8 mouse cellular contexts compared by ENCODE assay signal in the genomic region with DNA sequence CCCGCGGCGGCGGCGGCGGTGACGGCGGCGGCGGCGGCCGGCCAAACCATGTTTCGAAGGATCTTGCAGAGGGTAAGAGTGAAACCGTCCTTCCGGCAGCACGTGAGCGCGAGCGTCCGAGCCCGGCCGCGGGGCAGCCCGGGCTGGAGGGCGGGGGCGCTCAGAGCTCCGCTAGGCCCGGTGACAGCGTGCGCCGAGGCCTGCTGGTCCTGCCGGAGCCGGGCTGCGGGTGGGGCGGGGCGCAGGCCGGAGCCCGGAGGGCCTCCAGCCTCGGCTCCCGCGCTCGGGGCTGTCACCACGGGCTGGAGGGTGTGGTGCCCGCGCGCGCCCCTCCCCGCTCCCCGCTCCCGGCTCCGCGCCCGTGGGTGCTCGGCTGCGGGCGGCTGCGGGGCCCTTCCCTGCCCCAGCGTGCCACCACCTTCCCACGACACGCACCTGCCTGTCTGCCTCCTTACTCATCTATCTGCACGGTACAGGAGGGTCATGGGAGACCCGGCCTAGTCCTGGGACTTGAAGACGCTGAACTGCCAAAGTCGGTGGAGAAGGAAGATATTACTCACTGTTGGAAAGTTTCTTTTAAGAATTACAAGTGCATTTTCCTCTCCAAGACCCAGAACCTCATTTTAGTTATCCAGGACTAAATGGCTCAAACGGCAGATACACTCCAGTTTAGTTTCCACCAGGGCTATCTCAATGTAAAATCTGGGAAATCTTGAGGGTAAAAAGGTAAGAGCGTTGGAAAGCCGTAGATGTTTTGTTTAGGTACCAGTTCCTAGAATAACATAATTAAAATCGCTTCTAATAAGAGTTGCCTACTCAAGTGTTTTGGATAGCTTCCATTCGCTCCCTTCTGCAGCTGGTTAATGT. TPM values are rescaled to one million over a fixed set of nuclear protein-coding genes. Genes with fewer than 3 reads are reported as not detected.
DNase-seq lines count a peak whose midpoint lies in the region; ATAC-seq and TF ChIP-seq lines count a peak whose summit lies in the region.

No protein-coding gene starts in this region.

- peak; percentile 76 for DNase-seq in lung, postnatal 0 days (ENCODE audit: low spot score)
- DNase-seq in lung, adult 18-20 months = no peak
- DNase-seq in WW6 (ENCODE audit: low read depth, low spot score) = peak; percentile 16
- peak; percentile 20 for DNase-seq in midbrain, postnatal 0 days (ENCODE audit: low spot score)
- DNase-seq in left cerebral cortex, postnatal 4 days = no peak
- no peak for DNase-seq in cerebellum, adult 11 months

- peak overlapping the region; percentile 94 for H3K27ac ChIP-seq in lung, postnatal 0 days (ENCODE audit: low read length)
- H3K27ac ChIP-seq in embryonic fibroblast, embryonic 13.5 days (ENCODE audit: insufficient read depth, low read length) = peak overlapping the region; percentile 66
- H3K27ac ChIP-seq in intestine, postnatal 0 days (ENCODE audit: low read depth, low read length) = peak overlapping the region; percentile 86
- peak overlapping the region; percentile 89 for H3K27ac ChIP-seq in midbrain, postnatal 0 days (ENCODE audit: low read depth, low read length)

- no peak for TF ChIP-seq POLR2A in embryonic fibroblast, embryonic 13.5 days (IDR thresholded peaks at IDR 0.05; ENCODE audit: low read depth, low read length)

- peak overlapping the region; percentile 77 for H3K4me2 ChIP-seq in lung, postnatal 0 days (replicated peaks; ENCODE audit: low read depth, low read length)
- H3K4me2 ChIP-seq in intestine, postnatal 0 days (replicated peaks; ENCODE audit: low read depth) = peak overlapping the region; percentile 81
- peak overlapping the region; percentile 87 for H3K4me2 ChIP-seq in midbrain, postnatal 0 days (ENCODE audit: low read depth, low read length, poor library complexity, severe bottlenecking)

- intact Hi-C loops in left cerebral cortex, postnatal 4 days (cut with DNase I) = no loop called here

- no peak for TF ChIP-seq CTCF in lung, postnatal 0 days (IDR thresholded peaks at IDR 0.05)
- TF ChIP-seq CTCF in embryonic fibroblast, embryonic 13.5 days (IDR thresholded peaks at IDR 0.05; ENCODE audit: borderline replicate concordance, insufficient read depth, low read length) = no peak
- TF ChIP-seq CTCF in intestine, postnatal 0 days (IDR thresholded peaks at IDR 0.05; ENCODE audit: low read depth) = no peak
- TF ChIP-seq CTCF in midbrain, postnatal 0 days (IDR thresholded peaks at IDR 0.05) = no peak

- H3K4me3 ChIP-seq in lung, postnatal 0 days (ENCODE audit: low read depth, low read length) = peak overlapping the region; percentile 87
- H3K4me3 ChIP-seq in embryonic fibroblast, embryonic 13.5 days (ENCODE audit: insufficient read depth, low read length) = peak overlapping the region; percentile 87
- H3K4me3 ChIP-seq in intestine, postnatal 0 days (ENCODE audit: low read depth, low read length) = peak overlapping the region; percentile 81
- peak overlapping the region; percentile 90 for H3K4me3 ChIP-seq in midbrain, postnatal 0 days (ENCODE audit: low read depth, low read length)

- H3K9ac ChIP-seq in lung, postnatal 0 days (replicated peaks; ENCODE audit: low read depth) = peak overlapping the region; percentile 72
- H3K9ac ChIP-seq in intestine, postnatal 0 days (ENCODE audit: low read depth, low read length) = peak overlapping the region; percentile 82
- peak overlapping the region; percentile 81 for H3K9ac ChIP-seq in midbrain, postnatal 0 days (replicated peaks; ENCODE audit: low read length, poor library complexity, severe bottlenecking)

- 6% methylated on average over 47 of the region's 69 CpGs for WGBS in lung, postnatal 0 days
- 3% methylated on average over 60 of the region's 69 CpGs for WGBS in intestine, postnatal 0 days
- 7% methylated on average over 44 of the region's 69 CpGs for WGBS in midbrain, postnatal 0 days

- TF ChIP-seq EP300 in lung, postnatal 0 days (IDR thresholded peaks at IDR 0.05) = no peak

- no peaks in the 10 kb centered on the region for H3K9me3 ChIP-seq in lung, postnatal 0 days (ENCODE audit: low read length)
- H3K9me3 ChIP-seq in intestine, postnatal 0 days (ENCODE audit: control insufficient read depth) = no peaks in the 10 kb centered on the region
- no peaks in the 10 kb centered on the region for H3K9me3 ChIP-seq in midbrain, postnatal 0 days (ENCODE audit: low read length)

- peak; percentile 82 for ATAC-seq in lung, postnatal 0 days
- ATAC-seq in intestine, postnatal 0 days = peak; percentile 72
- peak; percentile 77 for ATAC-seq in midbrain, postnatal 0 days (ENCODE audit: low FRiP score)

- H3K27me3 ChIP-seq in lung, postnatal 0 days (replicated peaks; ENCODE audit: insufficient read depth, low read length) = no peaks in the 10 kb centered on the region
- no peaks in the 10 kb centered on the region for H3K27me3 ChIP-seq in intestine, postnatal 0 days (replicated peaks; ENCODE audit: control insufficient read depth, insufficient read depth, low read length)
- no peaks in the 10 kb centered on the region for H3K27me3 ChIP-seq in midbrain, postnatal 0 days (ENCODE audit: insufficient read depth, low read length)

- no peaks in the 10 kb centered on the region for H3K36me3 ChIP-seq in lung, postnatal 0 days (ENCODE audit: insufficient read depth, low read length)
- no peaks in the 10 kb centered on the region for H3K36me3 ChIP-seq in intestine, postnatal 0 days (ENCODE audit: control insufficient read depth, insufficient read depth)
- no peaks in the 10 kb centered on the region for H3K36me3 ChIP-seq in midbrain, postnatal 0 days (ENCODE audit: insufficient read depth, low read length)

- H3K4me1 ChIP-seq in lung, postnatal 0 days (ENCODE audit: insufficient read depth, low read depth, low read length) = peaks cover 7% of the 10 kb centered on the region; the same call in 1 of the 2 replicates
- 0 out of 2 replicates have a peak, but pooled peaks cover 3% of the 10 kb centered on the region for H3K4me1 ChIP-seq in embryonic fibroblast, embryonic 13.5 days (ENCODE audit: control insufficient read depth, insufficient read depth, low read length)
- no peaks in the 10 kb centered on the region for H3K4me1 ChIP-seq in intestine, postnatal 0 days (replicated peaks; ENCODE audit: control insufficient read depth, insufficient read depth, low read length)
- peaks cover 11% of the 10 kb centered on the region for H3K4me1 ChIP-seq in midbrain, postnatal 0 days (ENCODE audit: insufficient read depth, low read length)

RNA-seq across cellular contexts. Expression of gene Eea1, which starts 0.7 kb away (rescaled TPM):
- polyA plus RNA-seq in lung, postnatal 0 days (2015; fragmentation: Nextera tagmentation; extraction: Ambion mirVana) = 27.5 and 29.1 TPM in 2 replicates
- polyA plus RNA-seq in embryonic fibroblast, embryonic 13.5 days (2011; ENCODE audit: insufficient read length, low read depth, missing spikeins) = 34.8 and 35.3 TPM in 2 replicates
- 20.6 and 21.3 TPM in 2 replicates for polyA plus RNA-seq in intestine, postnatal 0 days (2015; fragmentation: Nextera tagmentation; extraction: Ambion mirVana)
- 17.5 and 21.3 TPM in 2 replicates for total RNA-seq in midbrain, postnatal 0 days (2014; rRNA removed)
- 22.6 and 29.1 TPM in 2 replicates for polyA plus RNA-seq in midbrain, postnatal 0 days (2015; fragmentation: Nextera tagmentation; extraction: Ambion mirVana)
- 10 to 100 TPM; 26.6 to 27.6 TPM for total RNA-seq in left cerebral cortex, postnatal 4 days (2021)

Comparison
In these comparisons a context has a peak if more than half of its experiments do, and no peak if none do; other contexts are left out.
1. DNase-seq: peak in lung, postnatal 0 days (single experiment), WW6 (single experiment) and midbrain, postnatal 0 days (single experiment); none in lung, adult 18-20 months (0 of 2), left cerebral cortex, postnatal 4 days (single experiment) and cerebellum, adult 11 months (single experiment).
2. Peak in every context shown above with its lines, with median percentiles within 50 percentile points of each other: ATAC-seq, H3K27ac ChIP-seq, H3K4me2 ChIP-seq, H3K4me3 ChIP-seq and H3K9ac ChIP-seq.